Mouse (Mus musculus): ENCODE results near the gene Nudt22. TPM values are rescaled to one million over a fixed set of nuclear protein-coding genes. Genes with fewer than 3 reads are reported as not detected.
A peak's percentile ranks its signal among the peaks of the same experiment; 100 is the strongest.

The Nudt22 gene
- total RNA-seq (2014; fragmentation: Nextera tagmentation) (16.6 and 30.0 TPM in 2 replicates), total RNA-seq (2017) (17.8 and 21.0 TPM in 2 replicates), polyA plus RNA-seq (2012) (19.2 and 23.9 TPM in 2 replicates)

DNA sequence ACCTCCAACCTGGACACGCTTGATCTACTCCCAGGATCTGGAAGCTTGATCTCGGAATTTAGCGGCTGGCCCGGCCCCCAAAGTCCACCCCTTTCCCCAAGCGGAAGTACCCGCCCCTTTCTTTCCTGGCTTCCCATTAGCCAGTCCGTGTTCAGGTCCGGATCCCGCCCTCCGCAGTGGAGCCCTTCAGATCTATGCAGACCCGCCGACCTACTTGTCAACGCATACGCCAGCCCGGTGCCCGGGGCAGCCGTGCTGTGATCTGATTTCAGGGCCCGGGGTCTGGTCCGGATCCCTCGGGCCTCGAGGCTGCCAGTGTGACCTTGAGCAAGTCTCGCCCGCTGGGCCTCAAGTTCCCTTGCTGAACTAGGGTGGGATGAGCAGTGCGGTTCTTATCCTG lies at the start of gene Nudt22, which contains the start of gene Trpt1:
Nudt22 (minus strand) TSS at position 112 of the 400 bp plus-strand sequence.
Trpt1 (plus strand) TSS at position 126 of the 400 bp plus-strand sequence.
- peak; percentile 82 for DNase-seq (ENCODE audit: low spot score)
- peak within 1 kb of the TSS; percentile 76 for H3K4me3 ChIP-seq (ENCODE audit: low read depth, low read length)
- TF ChIP-seq GATA2 (IDR thresholded peaks at IDR 0.05; ENCODE audit: borderline replicate concordance, low read depth, low read length) = no peak
- no peak for TF ChIP-seq POLR2AphosphoS5 (IDR thresholded peaks at IDR 0.05; ENCODE audit: insufficient replicate concordance, low read depth, low read length)
- H3K4me1 ChIP-seq (ENCODE audit: insufficient read depth, low read depth, low read length) = peaks cover 59% of the 10 kb centered on the region
- peaks cover 57% of the 10 kb centered on the region for H3K36me3 ChIP-seq (replicated peaks)
- ATAC-seq (ENCODE audit: extremely low read depth, insufficient number of reproducible peaks, low FRiP score, poor library complexity, severe bottlenecking) = peak; percentile 28; the same call in 1 of the 2 replicates
- H3K9me3 ChIP-seq (replicated peaks) = no peaks in the 10 kb centered on the region
- H3K27me3 ChIP-seq (ENCODE audit: insufficient read depth, low read length) = no peaks in the 10 kb centered on the region; the same call in 1 of the 2 replicates

DNA sequence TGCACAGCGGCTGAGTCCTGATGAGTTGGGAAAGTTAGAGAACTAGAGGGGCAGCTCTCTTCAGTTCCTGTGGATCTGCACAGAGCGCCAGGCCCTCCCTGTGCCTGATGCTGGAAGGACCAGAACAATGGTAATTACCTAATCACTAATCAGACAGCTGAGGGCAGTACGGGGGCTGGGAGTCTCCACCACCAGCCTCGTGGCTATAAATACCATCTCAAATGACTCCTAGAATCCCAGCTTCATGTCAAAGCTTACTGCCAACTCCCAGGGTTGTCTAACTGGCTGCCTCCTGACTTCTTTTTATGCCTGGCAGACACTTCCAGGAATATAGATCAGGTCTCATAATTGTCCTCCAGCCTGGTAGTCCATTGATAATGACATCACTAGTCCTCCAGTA lies 48.8 kb upstream of the Nudt22 start:
- DNase-seq (ENCODE audit: low spot score) (no peak), ATAC-seq (ENCODE audit: extremely low read depth, insufficient number of reproducible peaks, low FRiP score, poor library complexity, severe bottlenecking) (no peak)
- no peaks in the 10 kb centered on the region for H3K9me3 ChIP-seq (replicated peaks)
- H3K4me3 ChIP-seq (ENCODE audit: low read depth, low read length) = no peak overlapping the region
- no peaks in the 10 kb centered on the region for H3K36me3 ChIP-seq (replicated peaks)
- H3K27me3 ChIP-seq (ENCODE audit: insufficient read depth, low read length) = peaks cover 34% of the 10 kb centered on the region
- no peak for TF ChIP-seq POLR2AphosphoS5 (IDR thresholded peaks at IDR 0.05; ENCODE audit: insufficient replicate concordance, low read depth, low read length)
- no peak for TF ChIP-seq GATA2 (IDR thresholded peaks at IDR 0.05; ENCODE audit: borderline replicate concordance, low read depth, low read length)
- TF ChIP-seq GATA1 (IDR thresholded peaks at IDR 0.05; ENCODE audit: borderline replicate concordance, low read length) = no peak
- TF ChIP-seq TAL1 (conservative IDR thresholded peaks at IDR 0.05; ENCODE audit: low read depth, low read length) = no peak
- no peak for TF ChIP-seq CTCF (IDR thresholded peaks at IDR 0.05; ENCODE audit: low read depth, low read length)
- peaks cover 10% of the 10 kb centered on the region for H3K4me1 ChIP-seq (ENCODE audit: insufficient read depth, low read depth, low read length)

DNA sequence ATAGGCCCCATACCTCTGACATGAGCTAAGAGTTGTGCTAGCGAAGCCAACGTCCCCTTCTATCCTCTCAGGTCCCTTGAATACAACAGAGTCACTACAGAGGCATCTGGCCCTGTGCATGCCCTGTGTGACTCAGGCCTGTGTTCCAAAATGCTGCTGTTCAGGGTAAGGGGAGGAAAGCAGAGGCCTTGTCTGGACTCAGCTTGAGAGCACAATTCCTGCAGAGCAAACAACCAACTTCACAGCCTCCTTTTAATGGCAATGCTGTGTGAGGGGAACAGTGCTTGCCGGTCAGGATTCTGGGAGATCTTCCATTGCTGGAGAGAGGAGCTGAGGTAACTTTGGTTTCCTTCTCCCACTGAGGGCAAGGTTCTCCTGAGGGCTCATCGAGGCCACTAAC lies 48.4 kb upstream of the Nudt22 start:
- Histone ChIP-seq H3K4me1 (ENCODE audit: insufficient read depth, low read depth, low read length) (peaks cover 10% of the 10 kb centered on the region), H3K27me3 (ENCODE audit: insufficient read depth, low read length) (peaks cover 32% of the 10 kb centered on the region), H3K9me3 (replicated peaks) (no peaks in the 10 kb centered on the region), H3K4me3 (ENCODE audit: low read depth, low read length) (no peak overlapping the region), H3K36me3 (replicated peaks) (no peaks in the 10 kb centered on the region)
- ATAC-seq (ENCODE audit: extremely low read depth, insufficient number of reproducible peaks, low FRiP score, poor library complexity, severe bottlenecking) (no peak), DNase-seq (ENCODE audit: low spot score) (no peak)
- TF ChIP-seq TAL1 (conservative IDR thresholded peaks at IDR 0.05; ENCODE audit: low read depth, low read length) (no peak), CTCF (IDR thresholded peaks at IDR 0.05; ENCODE audit: low read depth, low read length) (no peak), GATA1 (IDR thresholded peaks at IDR 0.05; ENCODE audit: borderline replicate concordance, low read length) (no peak), GATA2 (IDR thresholded peaks at IDR 0.05; ENCODE audit: borderline replicate concordance, low read depth, low read length) (no peak), POLR2AphosphoS5 (IDR thresholded peaks at IDR 0.05; ENCODE audit: insufficient replicate concordance, low read depth, low read length) (no peak)

DNA sequence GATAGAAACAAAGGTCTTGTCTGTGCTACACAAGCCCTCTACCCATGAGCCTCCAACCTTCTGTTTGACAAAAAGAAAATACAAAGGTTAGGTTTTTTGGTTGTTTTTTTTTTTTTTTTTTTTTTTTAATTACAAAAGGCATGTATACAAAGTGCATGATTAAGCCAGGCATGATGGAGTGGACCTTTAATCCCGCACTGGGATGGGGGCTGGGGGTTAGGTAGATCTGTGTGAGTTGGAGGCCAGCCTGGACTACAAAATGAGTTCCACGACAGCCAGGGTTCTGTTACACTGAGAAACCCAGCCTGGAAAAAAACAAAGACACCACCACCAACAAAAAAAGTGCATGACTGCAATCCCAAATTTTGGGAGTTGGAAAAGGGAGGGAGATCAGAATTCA lies 45.3 kb upstream of the Nudt22 start:
- DNase-seq (ENCODE audit: low spot score) (no peak), ATAC-seq (ENCODE audit: extremely low read depth, insufficient number of reproducible peaks, low FRiP score, poor library complexity, severe bottlenecking) (no peak)
- no peaks in the 10 kb centered on the region for H3K9me3 ChIP-seq (replicated peaks)
- TF ChIP-seq GATA1 (IDR thresholded peaks at IDR 0.05; ENCODE audit: borderline replicate concordance, low read length) (no peak), TAL1 (conservative IDR thresholded peaks at IDR 0.05; ENCODE audit: low read depth, low read length) (no peak), GATA2 (IDR thresholded peaks at IDR 0.05; ENCODE audit: borderline replicate concordance, low read depth, low read length) (no peak), CTCF (IDR thresholded peaks at IDR 0.05; ENCODE audit: low read depth, low read length) (no peak), POLR2AphosphoS5 (IDR thresholded peaks at IDR 0.05; ENCODE audit: insufficient replicate concordance, low read depth, low read length) (no peak)
- peaks cover 19% of the 10 kb centered on the region; the same call in 1 of the 2 replicates for H3K27me3 ChIP-seq (ENCODE audit: insufficient read depth, low read length)
- H3K4me1 ChIP-seq (ENCODE audit: insufficient read depth, low read depth, low read length) = peaks cover 34% of the 10 kb centered on the region
- H3K4me3 ChIP-seq (ENCODE audit: low read depth, low read length) = no peak overlapping the region; the same call in 1 of the 2 replicates
- H3K36me3 ChIP-seq (replicated peaks) = peaks cover 24% of the 10 kb centered on the region

DNA sequence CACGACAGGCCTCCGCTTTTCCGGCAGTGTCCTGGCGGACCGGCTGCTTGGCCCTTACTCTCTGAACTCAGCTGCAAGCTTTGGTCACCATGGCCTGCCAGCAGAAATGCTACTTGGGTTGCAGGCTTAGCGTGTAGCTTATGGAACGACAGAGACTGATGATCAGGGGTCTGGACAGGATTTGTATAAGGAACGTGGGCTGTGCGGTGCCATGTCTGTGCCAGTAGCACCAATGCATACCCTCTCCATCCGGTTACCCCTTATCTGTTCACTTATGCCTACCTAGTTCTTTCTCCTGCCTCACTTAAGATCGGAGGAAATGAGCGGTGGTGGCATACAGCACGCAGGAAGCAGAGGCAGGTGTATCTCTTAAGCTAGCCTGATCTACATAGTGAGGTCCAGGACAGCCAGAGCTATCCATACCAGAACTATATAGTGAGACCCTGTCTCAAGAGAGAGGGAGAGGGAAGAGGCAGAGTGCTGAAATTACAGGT lies 44.8 kb upstream of the Nudt22 start:
- ATAC-seq (ENCODE audit: extremely low read depth, insufficient number of reproducible peaks, low FRiP score, poor library complexity, severe bottlenecking) (no peak), DNase-seq (ENCODE audit: low spot score) (no peak)
- H3K4me3 ChIP-seq (ENCODE audit: low read depth, low read length) = peak overlapping the region; percentile 85

DNA sequence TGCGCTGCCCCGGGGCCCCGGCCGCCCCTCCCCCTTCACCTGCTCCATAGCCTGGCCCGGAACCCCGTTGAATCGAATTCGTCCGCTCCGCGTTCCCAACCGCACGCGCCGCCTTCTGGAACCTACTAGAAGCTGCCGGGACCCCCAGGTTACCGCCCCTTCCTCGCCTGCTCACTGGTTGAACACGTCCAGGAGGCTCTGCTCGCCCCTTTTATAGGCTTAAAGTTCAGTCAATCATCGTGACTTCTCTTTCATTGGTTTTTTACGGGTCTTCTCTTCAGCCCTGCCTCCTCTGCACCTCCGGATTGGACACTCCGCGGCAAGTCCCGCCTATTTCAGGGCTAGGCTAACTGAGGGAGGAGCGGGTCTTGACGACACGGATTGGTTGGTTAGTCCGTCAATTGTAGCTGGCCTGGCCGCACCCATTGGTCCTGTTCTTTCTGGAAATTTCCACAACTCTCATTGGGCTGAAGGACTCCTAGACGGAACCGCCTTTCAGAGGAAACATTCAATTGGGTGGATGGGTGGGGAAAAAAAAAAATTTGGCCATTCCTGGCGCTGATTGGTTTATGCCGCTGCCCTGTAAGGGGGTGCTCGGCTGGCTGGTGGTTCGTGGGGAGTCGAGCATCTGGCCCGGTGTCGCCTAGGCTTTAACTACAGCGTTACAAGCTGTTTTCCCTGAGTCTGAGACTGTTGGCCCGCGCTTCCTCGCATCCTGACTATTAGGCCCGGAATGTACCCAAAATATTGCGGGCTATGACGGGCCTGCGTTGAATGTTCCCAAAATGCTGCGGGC lies 44.1 kb upstream of the Nudt22 start, which contains the start of gene Stip1:
Stip1 (minus strand) TSS at position 127 of the 796 bp plus-strand sequence.
- no peaks in the 10 kb centered on the region for H3K9me3 ChIP-seq (replicated peaks)
- peaks cover 33% of the 10 kb centered on the region for H3K36me3 ChIP-seq (replicated peaks)
- ATAC-seq (ENCODE audit: extremely low read depth, insufficient number of reproducible peaks, low FRiP score, poor library complexity, severe bottlenecking) (peak; percentile 97), DNase-seq (ENCODE audit: low spot score) (peak; percentile 100)
- H3K27me3 ChIP-seq (ENCODE audit: insufficient read depth, low read length) = peaks cover 14% of the 10 kb centered on the region; the same call in 1 of the 2 replicates
- TF ChIP-seq POLR2AphosphoS5 (IDR thresholded peaks at IDR 0.05; ENCODE audit: insufficient replicate concordance, low read depth, low read length) = no peak
- no peak for TF ChIP-seq GATA1 (IDR thresholded peaks at IDR 0.05; ENCODE audit: borderline replicate concordance, low read length)
- no peak for TF ChIP-seq GATA2 (IDR thresholded peaks at IDR 0.05; ENCODE audit: borderline replicate concordance, low read depth, low read length)
- TF ChIP-seq CTCF (IDR thresholded peaks at IDR 0.05; ENCODE audit: low read depth, low read length) = no peak
- no peak for TF ChIP-seq TAL1 (conservative IDR thresholded peaks at IDR 0.05; ENCODE audit: low read depth, low read length)
- peaks cover 38% of the 10 kb centered on the region for H3K4me1 ChIP-seq (ENCODE audit: insufficient read depth, low read depth, low read length)
- H3K4me3 ChIP-seq (ENCODE audit: low read depth, low read length) = peak within 1 kb of the TSS; percentile 85

More for the DNA sequence above, 44.8 kb upstream of the Nudt22 start:
- H3K9me3 ChIP-seq (replicated peaks) = no peaks in the 10 kb centered on the region
- no peak for TF ChIP-seq GATA2 (IDR thresholded peaks at IDR 0.05; ENCODE audit: borderline replicate concordance, low read depth, low read length)
- no peak for TF ChIP-seq TAL1 (conservative IDR thresholded peaks at IDR 0.05; ENCODE audit: low read depth, low read length)
- TF ChIP-seq GATA1 (IDR thresholded peaks at IDR 0.05; ENCODE audit: borderline replicate concordance, low read length) = no peak
- TF ChIP-seq POLR2AphosphoS5 (IDR thresholded peaks at IDR 0.05; ENCODE audit: insufficient replicate concordance, low read depth, low read length) = no peak
- TF ChIP-seq CTCF (IDR thresholded peaks at IDR 0.05; ENCODE audit: low read depth, low read length) = no peak
- peaks cover 26% of the 10 kb centered on the region for H3K36me3 ChIP-seq (replicated peaks)
- peaks cover 35% of the 10 kb centered on the region for H3K4me1 ChIP-seq (ENCODE audit: insufficient read depth, low read depth, low read length)
- H3K27me3 ChIP-seq (ENCODE audit: insufficient read depth, low read length) = peaks cover 18% of the 10 kb centered on the region; the same call in 1 of the 2 replicates

Measured in G1E (cell line).